Mouse (Mus musculus) ZHBTc4 (cell line): ENCODE measurements around the gene Adcy5.

ENCODE experiments used
- DNase-seq: peaks from one replicate; pipeline ENCODE4 v3.0.0-alpha.2; 2011; ENCODE audit warnings: low read depth, low spot score

Adcy5 gene

DNA sequence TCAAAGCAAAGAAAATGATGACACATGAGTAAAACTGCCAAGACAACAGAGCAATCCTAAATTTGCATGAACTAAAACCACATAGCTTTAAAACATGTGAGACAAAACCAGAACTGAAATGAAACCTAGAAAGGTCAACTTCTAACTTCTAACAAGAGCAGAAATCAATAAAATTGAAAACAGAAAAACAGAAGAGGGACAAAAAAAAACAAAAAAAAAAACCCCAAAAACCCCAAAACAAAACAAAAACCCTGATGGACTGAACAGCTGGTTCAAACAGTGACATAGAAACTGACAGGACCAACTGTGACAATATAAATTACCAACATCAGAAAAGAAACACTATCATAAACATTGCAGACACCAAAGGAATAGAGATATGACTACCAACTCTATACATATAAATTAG, 162.2 kb downstream of the Adcy5 start:
- no peak for DNase-seq

GRCm38 (mm10) chr16:35317460-35317859, 162.8 kb downstream of the Adcy5 start:
- no peak for DNase-seq

GRCm38 (mm10) chr16:35318397-35318796, 163.7 kb downstream of the Adcy5 start:
- DNase-seq, result no peak

GRCm38 (mm10) chr16:35319335-35319734, 164.7 kb downstream of the Adcy5 start:
- peak; percentile 54 for DNase-seq

- no peak for DNase-seq
These were observed 165.1 kb downstream of the Adcy5 start for GRCm38 (mm10) chr16:35319773-35320172.

DNA sequence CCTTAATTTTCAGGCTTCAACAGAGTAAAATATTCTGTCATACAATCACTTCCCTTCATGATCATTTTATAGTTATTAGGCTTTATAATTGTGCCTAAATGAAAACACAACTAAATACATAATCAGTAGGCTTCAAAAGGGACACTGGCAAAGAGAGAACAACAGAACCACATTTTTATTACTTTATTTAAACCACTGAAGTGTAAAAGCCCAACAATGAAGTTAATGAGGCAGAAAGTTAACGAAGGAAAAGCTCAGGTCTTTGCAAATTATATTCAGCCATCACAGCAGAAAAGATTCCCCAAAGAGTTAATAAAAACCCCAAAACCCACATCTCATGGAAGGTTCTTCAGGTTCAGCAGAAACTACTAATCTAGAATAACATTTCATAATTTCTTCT, 175.8 kb downstream of the Adcy5 start:
- DNase-seq, result no peak
